Mouse (Mus musculus): ENCODE results near the gene Vps25. TPM values are rescaled to one million over a fixed set of nuclear protein-coding genes. Genes with fewer than 3 reads are reported as not detected.

Vps25 gene
- polyA plus RNA-seq, 1 experiment from 2014 or later = 93.6 TPM

DNA sequence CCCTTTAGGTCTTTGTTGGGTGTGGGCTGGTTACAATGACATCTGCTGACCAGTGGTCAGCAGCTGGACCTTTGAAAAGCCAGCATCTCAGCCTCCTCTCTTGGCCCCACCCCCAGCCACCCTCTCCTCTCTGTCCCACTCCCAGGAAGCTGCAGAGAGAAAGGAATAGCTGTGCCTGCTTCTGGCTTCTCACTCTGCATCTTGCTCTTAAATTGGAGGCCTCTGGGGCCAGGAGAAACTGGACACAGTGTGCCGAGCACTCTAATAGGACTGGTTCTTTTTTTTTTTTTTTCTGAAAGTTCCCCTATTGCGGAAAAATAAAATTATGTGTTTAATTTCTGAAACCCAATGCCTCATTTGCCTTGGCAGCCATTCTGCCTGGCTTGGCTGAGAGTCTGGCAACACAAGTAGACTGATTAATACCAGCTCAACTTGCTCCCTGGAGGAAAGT lies 23.4 kb upstream of the Vps25 start:
- H3K9me3 ChIP-seq = no peaks in the 10 kb centered on the region
- no peak overlapping the region; the same call in 1 of the 2 replicates for H3K9ac ChIP-seq
- H3K27ac ChIP-seq = peak overlapping the region; percentile 92
- H3K4me3 ChIP-seq = no peak overlapping the region
- 9% methylated on average over 2 of the region's 2 CpGs for WGBS
- no peak for ATAC-seq (ENCODE audit: insufficient number of reproducible peaks, insufficient read depth, low FRiP score, low TSS enrichment)
- H3K36me3 ChIP-seq = no peaks in the 10 kb centered on the region
- H3K4me2 ChIP-seq (replicated peaks) = no peak overlapping the region
- peaks cover 30% of the 10 kb centered on the region for H3K4me1 ChIP-seq
- H3K27me3 ChIP-seq = no peaks in the 10 kb centered on the region

DNA sequence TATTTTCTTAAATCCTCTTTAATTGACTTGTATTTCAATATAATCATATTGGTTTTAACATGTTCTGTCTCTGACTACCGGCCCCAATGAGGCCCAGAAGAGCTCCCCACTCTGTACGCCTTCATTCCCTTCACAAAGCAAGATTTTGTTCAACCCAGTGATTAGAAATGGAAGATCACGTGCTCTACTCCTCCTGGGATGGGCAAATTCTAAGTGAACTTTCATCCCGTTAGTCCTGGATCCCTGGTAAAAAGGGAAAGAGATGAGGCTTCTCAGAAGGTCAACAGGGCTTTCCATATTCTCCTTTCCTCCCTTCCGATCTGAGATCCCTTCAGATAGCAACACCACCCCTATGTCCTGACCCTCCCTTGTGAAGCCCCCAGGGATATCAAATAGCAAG lies 23.0 kb upstream of the Vps25 start:
- no peaks in the 10 kb centered on the region for H3K27me3 ChIP-seq
- H3K36me3 ChIP-seq = no peaks in the 10 kb centered on the region
- H3K4me2 ChIP-seq (replicated peaks) = peak overlapping the region; percentile 38
- no peaks in the 10 kb centered on the region for H3K9me3 ChIP-seq
- no peak overlapping the region for H3K4me3 ChIP-seq
- H3K27ac ChIP-seq = peak overlapping the region; percentile 92
- 11% methylated on average over 5 of the region's 5 CpGs for WGBS
- 0 out of 2 replicates have a peak overlapping the region, but pooled peaks have one; percentile 7 for H3K9ac ChIP-seq
- peaks cover 27% of the 10 kb centered on the region for H3K4me1 ChIP-seq
- no peak for ATAC-seq (ENCODE audit: insufficient number of reproducible peaks, insufficient read depth, low FRiP score, low TSS enrichment)

DNA sequence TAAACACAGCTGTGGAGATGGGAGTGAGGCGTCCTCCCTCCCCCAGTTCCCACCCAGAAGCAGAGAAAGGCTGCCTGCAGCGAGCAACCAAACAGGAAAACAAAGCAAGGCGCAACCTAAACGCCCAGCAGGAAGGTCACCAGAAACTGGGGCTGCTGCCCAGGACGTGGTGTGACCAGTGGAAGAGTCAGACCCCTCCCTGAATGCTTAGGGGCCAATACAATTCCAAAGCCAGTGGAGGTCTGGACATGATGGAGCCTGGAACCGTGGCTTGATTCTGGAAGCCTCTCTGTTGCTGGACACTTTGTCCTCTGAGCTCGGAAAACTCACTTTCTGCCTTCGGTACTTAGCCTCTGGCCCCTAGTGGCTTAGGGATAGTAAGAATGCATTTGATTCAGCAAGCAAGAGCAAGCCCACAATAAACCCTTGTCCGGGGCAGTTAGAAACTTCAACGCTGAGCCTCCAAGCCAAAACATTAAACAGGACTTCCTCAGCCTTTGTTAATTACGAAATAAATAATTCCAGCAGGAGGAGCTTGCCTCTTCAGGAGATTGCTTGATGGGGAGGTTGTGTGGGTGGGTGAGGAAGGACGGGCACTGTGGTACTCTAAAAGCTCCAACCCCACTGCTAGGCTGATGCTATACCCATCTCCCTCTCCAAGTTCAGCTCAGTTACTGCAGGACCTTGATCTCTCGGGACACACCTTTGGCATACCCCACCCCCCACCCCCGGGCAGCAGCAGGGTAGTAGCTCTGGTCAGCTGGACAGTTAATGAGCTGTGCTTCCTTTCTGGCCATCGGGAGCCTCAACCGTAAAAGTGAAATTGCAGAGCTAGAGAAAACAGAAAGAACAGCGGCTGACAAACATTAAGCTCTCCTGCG lies 22.3 kb upstream of the Vps25 start:
- H3K36me3 ChIP-seq = no peaks in the 10 kb centered on the region
- ATAC-seq (ENCODE audit: insufficient number of reproducible peaks, insufficient read depth, low FRiP score, low TSS enrichment) = 0 out of 2 replicates have a peak, but pooled peaks have one; percentile 36
- 0 out of 2 replicates have a peak overlapping the region, but pooled peaks have one; percentile 19 for H3K9ac ChIP-seq
- no peaks in the 10 kb centered on the region for H3K9me3 ChIP-seq
- H3K4me3 ChIP-seq = peak overlapping the region; percentile 8; the same call in 1 of the 2 replicates
- peak overlapping the region; percentile 38 for H3K4me2 ChIP-seq (replicated peaks)
- H3K27me3 ChIP-seq = no peaks in the 10 kb centered on the region
- H3K4me1 ChIP-seq = peaks cover 27% of the 10 kb centered on the region
- 6% methylated on average over 18 of the region's 18 CpGs for WGBS
- peak overlapping the region; percentile 92 for H3K27ac ChIP-seq

DNA sequence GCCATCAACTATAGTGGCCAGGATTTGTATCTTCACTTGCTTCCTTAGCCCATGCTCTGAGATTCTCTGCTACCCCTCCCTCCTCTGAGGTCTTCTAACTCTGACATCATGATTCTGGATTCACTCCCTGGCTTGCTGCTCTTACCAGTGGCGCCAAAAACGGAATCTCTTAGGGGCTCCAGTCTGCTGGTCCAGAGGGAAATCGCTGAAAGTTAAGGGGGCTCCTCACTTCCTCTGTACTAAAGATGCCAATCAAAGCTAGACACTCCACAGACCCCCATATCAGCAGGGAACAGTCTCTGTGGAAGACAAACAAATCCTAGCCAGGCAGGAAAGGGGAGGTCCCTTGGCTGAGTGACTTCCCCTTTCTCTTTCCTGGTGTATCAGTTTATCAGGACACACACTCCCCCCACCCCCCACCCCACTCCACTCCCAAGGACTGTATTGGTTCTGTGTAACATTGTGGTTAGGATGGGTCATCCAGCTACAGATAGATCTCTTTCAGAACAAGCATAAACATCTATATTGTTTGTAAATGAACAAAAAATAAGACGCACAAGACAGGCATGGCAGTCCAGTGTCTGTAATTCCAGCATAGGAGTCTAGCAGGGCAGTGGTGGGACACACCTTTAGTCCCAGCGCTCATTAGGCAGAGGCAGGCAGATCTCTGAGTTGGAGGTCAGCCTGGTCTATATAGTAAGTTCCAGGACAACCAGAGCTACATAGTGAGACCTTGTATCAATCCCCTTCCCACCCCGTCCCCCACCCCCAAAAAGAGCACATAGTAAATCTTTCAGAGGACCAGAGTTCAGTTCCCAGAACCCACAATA lies 21.3 kb upstream of the Vps25 start:
- no peak; the same call in 1 of the 2 replicates for ATAC-seq (ENCODE audit: insufficient number of reproducible peaks, insufficient read depth, low FRiP score, low TSS enrichment)
- peaks cover 27% of the 10 kb centered on the region for H3K4me1 ChIP-seq
- H3K27ac ChIP-seq = peak overlapping the region; percentile 92
- no peak overlapping the region for H3K9ac ChIP-seq
- WGBS = 46% methylated on average over 6 of the region's 6 CpGs
- H3K9me3 ChIP-seq = no peaks in the 10 kb centered on the region
- no peaks in the 10 kb centered on the region for H3K36me3 ChIP-seq
- H3K27me3 ChIP-seq = no peaks in the 10 kb centered on the region
- peak overlapping the region; percentile 8; the same call in 1 of the 2 replicates for H3K4me3 ChIP-seq
- peak overlapping the region; percentile 38 for H3K4me2 ChIP-seq (replicated peaks)

DNA sequence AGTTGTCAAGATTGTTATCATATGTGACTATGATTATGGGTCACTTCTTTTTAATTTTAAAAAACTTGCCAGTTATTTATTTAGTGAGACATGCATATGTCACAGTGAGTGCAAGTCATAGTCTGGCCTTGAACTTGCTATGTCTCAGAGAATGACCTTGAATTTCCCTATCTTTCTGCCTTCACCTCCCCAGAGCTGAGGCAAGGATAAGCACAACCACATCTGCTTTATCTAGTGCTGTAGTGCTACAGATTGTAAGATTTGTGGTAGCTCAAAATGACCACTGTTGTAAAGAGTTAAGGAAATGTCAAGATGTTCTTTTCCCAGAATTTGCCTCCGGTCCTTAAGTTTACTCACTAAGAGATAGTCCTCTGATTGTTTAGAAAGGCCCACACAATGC lies 20.3 kb upstream of the Vps25 start:
- H3K4me3 ChIP-seq = no peak overlapping the region
- H3K9me3 ChIP-seq = no peaks in the 10 kb centered on the region
- H3K4me2 ChIP-seq (replicated peaks) = no peak overlapping the region
- 90% methylated on average over 1 of the region's 1 CpGs for WGBS
- no peaks in the 10 kb centered on the region for H3K27me3 ChIP-seq
- H3K9ac ChIP-seq = no peak overlapping the region
- no peak overlapping the region for H3K27ac ChIP-seq
- no peaks in the 10 kb centered on the region for H3K36me3 ChIP-seq
- ATAC-seq (ENCODE audit: insufficient number of reproducible peaks, insufficient read depth, low FRiP score, low TSS enrichment) = no peak
- peaks cover 35% of the 10 kb centered on the region for H3K4me1 ChIP-seq

DNA sequence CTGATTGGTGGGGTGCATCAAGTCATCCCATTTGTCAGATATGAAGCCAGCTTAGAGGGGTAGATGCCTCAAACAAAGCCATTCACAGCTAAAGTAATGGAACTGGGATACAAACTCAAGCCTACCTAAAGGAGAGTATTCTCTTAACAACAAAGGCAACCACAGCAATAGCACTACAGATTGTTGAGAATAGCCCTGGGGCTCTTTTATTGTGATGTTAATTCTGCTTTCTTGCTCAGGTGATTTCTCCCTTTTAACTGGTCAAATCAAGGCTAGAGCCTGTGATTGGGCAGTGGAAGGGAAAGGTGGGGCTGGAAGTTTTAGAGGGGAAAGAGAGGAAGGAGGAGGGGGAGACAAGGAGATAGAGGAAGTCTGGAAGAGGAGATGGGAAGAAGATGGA lies 19.4 kb upstream of the Vps25 start:
- no peaks in the 10 kb centered on the region for H3K9me3 ChIP-seq
- no peak overlapping the region for H3K27ac ChIP-seq
- H3K9ac ChIP-seq = no peak overlapping the region
- no peaks in the 10 kb centered on the region for H3K27me3 ChIP-seq
- H3K4me3 ChIP-seq = no peak overlapping the region
- H3K4me1 ChIP-seq = peaks cover 35% of the 10 kb centered on the region
- ATAC-seq (ENCODE audit: insufficient number of reproducible peaks, insufficient read depth, low FRiP score, low TSS enrichment) = no peak
- no peaks in the 10 kb centered on the region for H3K36me3 ChIP-seq
- H3K4me2 ChIP-seq (replicated peaks) = no peak overlapping the region

DNA sequence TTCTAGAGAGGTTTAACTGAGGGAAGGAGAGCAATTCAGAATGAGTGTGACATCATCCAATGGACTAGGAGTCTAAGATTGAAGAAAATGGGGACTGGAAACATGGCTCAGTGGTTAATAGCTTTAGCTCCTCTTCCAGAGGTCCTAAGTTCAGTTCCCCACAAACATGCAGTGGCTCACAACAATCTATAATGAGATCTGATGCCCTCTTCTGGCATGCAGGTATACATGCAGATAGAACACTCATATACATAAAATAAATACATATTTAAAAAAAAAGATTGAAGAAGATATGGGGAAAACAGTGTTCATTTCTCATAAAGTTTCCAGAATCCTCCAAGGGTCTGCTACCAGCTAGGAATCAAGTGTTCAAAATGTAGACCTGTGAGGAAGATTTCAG lies 18.1 kb upstream of the Vps25 start:
- Histone ChIP-seq H3K9me3 (no peaks in the 10 kb centered on the region), H3K4me1 (peaks cover 26% of the 10 kb centered on the region), H3K36me3 (no peaks in the 10 kb centered on the region), H3K27ac (no peak overlapping the region), H3K27me3 (no peaks in the 10 kb centered on the region), H3K4me3 (no peak overlapping the region), H3K9ac (no peak overlapping the region), H3K4me2 (replicated peaks) (no peak overlapping the region)
- ATAC-seq (ENCODE audit: insufficient number of reproducible peaks, insufficient read depth, low FRiP score, low TSS enrichment) = no peak

DNA sequence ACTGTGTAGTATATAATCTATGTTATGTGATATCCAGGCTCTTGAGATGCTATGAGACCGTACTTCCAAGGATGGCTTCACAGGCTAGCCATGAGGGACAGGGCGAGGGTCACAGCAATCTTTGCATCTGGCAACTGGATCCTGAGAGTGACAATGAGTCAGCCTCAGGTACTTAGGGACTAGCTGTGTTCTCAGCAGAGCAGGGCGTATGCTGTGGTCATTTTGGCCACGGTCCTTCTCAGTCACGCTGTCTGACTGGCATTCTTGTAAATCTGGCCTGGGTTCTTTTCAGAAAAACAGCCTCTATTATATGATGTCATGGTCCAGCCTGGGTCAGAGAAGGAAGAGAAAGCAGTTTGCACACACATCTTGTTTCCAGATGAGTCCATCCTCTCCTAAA lies 16.7 kb upstream of the Vps25 start:
- WGBS = 90% methylated on average over 5 of the region's 5 CpGs
- no peaks in the 10 kb centered on the region for H3K36me3 ChIP-seq
- H3K4me3 ChIP-seq = no peak overlapping the region

DNA sequence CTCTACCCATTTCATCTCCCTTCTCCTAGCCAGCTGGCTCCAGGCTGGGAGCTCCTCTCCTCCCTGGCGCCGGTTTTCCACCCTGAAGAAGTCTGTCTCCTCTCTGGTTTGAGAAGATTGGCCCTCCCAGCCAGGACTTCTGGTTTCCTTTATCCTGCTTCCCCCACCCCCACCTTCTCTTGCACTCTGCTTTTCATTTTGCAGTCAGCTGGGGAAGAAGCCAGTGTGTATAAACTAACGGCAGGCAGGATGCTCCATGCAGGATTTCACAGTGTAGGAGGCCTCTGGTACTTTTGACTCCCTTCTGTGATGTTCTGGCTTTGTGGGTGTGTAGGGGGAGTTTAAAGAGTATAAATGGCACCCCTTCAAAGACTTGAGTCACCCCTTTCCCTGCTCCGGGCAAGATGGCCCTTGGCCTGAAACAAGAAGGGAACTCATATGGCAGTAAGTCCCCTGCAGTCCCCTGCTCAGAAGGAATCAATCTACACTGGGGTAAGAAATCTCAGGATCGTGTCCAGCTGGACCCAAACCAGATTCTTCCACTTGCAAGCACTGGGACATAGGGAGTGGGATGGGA lies 15.3 kb upstream of the Vps25 start:
- H3K36me3 ChIP-seq = no peaks in the 10 kb centered on the region
- no peak for ATAC-seq (ENCODE audit: insufficient number of reproducible peaks, insufficient read depth, low FRiP score, low TSS enrichment)
- peaks cover 7% of the 10 kb centered on the region for H3K4me1 ChIP-seq
- no peaks in the 10 kb centered on the region for H3K27me3 ChIP-seq
- no peaks in the 10 kb centered on the region for H3K9me3 ChIP-seq
- H3K9ac ChIP-seq = no peak overlapping the region
- H3K27ac ChIP-seq = peak overlapping the region; percentile 73
- H3K4me3 ChIP-seq = no peak overlapping the region
- WGBS = 20% methylated on average over 5 of the region's 5 CpGs
- H3K4me2 ChIP-seq (replicated peaks) = no peak overlapping the region

More for the DNA sequence above, 16.7 kb upstream of the Vps25 start:
- no peak for ATAC-seq (ENCODE audit: insufficient number of reproducible peaks, insufficient read depth, low FRiP score, low TSS enrichment)
- Histone ChIP-seq H3K4me1 (peaks cover 13% of the 10 kb centered on the region), H3K27ac (no peak overlapping the region), H3K9ac (no peak overlapping the region), H3K27me3 (no peaks in the 10 kb centered on the region), H3K9me3 (no peaks in the 10 kb centered on the region), H3K4me2 (replicated peaks) (no peak overlapping the region)

DNA sequence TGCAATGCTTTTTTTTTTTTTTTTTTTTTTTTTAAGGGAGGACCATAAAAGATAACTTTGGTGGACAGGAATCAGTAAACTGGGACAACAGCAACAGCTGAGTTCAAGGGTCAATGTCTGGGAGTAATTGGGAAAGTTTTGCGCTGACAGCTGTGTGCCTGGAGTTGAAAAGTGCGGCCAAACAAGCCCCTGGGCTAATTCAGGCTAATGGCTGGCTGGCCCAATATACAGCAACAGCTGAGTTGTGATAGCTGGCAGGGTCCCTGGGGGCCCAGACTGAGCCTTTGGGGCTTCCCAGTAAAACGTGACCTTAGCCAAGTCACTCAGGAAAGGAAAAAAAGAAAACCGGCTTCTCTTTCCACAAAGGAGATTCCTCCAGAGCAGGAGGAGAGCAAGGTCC lies 8.4 kb upstream of the Vps25 start:
- Histone ChIP-seq H3K4me1 (peaks cover 21% of the 10 kb centered on the region), H3K9ac (no peak overlapping the region), H3K4me3 (no peak overlapping the region), H3K4me2 (replicated peaks) (peak overlapping the region; percentile 98), H3K36me3 (no peaks in the 10 kb centered on the region), H3K9me3 (no peaks in the 10 kb centered on the region), H3K27ac (peak overlapping the region; percentile 81; the same call in 1 of the 2 replicates), H3K27me3 (peaks cover 10% of the 10 kb centered on the region; the same call in 1 of the 2 replicates)
- ATAC-seq (ENCODE audit: insufficient number of reproducible peaks, insufficient read depth, low FRiP score, low TSS enrichment) = no peak
- WGBS = 8% methylated on average over 4 of the region's 4 CpGs

DNA sequence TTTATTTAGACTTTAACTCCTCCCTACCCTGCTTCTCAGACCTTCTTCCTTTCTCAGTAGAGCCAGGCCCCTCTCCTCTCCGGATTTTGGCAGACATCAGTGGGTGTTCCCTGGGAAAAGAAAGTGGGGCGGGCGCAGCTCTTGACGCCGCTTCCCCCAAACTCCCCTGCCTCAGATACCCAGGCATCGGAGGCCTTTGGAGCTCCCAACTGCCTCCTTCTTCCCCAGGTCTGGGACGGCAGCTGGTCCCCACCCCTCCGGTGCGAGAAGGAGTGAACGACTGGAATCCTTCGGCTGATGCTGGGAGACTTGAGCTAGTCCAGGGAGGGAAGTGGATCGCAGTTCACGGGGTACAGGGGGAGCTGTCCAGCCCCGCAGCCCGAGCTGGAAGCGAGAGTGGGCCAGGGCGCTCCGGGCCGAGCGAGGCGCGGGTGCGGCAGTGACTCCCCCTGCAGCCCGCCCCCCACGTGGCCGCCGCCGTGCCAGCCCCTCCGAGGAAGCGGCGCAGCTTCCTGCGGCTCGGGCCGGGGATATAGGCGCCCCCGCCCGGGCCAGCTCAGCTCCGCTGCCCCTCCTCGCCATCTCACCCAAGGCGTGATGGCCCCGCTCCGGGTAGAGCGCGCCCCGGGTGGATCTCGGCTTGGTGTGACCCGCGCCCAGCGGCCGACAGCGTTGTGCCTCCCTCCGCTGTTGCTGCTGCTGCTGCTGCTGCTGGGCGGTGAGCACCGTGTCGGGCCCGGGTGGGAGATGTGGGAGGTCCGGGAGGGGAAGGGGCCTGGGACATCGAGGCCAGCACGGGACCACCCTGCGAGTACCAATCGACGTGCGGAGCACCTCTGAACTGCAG lies 7.4 kb upstream of the Vps25 start, which contains the start of gene Ramp2:
Gene Ramp2 (plus strand): TSS at position 174 of the 847 bp plus-strand sequence.
- Histone ChIP-seq H3K27me3 (peaks cover 10% of the 10 kb centered on the region; the same call in 1 of the 2 replicates), H3K27ac (peak within 1 kb of the TSS; percentile 81), H3K9ac (peak within 1 kb of the TSS; percentile 76), H3K4me1 (peaks cover 21% of the 10 kb centered on the region), H3K9me3 (no peaks in the 10 kb centered on the region), H3K4me3 (peak within 1 kb of the TSS; percentile 66), H3K36me3 (no peaks in the 10 kb centered on the region), H3K4me2 (replicated peaks) (peak within 1 kb of the TSS; percentile 98)
- WGBS = under 1% methylated on average over 63 of the region's 63 CpGs
- peak; percentile 77 for ATAC-seq (ENCODE audit: insufficient number of reproducible peaks, insufficient read depth, low FRiP score, low TSS enrichment)
